ENCODE assay signal across 9 mouse cellular contexts in genomic region chr12:41111456-41111855, GRCm38 (mm10).
DNase-seq lines count a peak whose midpoint lies in the region; ATAC-seq and TF ChIP-seq lines count a peak whose summit lies in the region.
"Had no signal": no experiment of that assay in that cellular context is flagged by ENCODE, and none has a peak within 500 bp of the region (broad histone marks: within the 10 kb centered on the region; RNA-seq: fewer than 3 reads in every experiment).

No protein-coding gene starts in this region.

- H3K27ac ChIP-seq in embryonic facial prominence, embryonic 11.5 days (replicated peaks; ENCODE audit: low read depth, low read length) = no peak overlapping the region
- H3K27ac ChIP-seq in embryonic facial prominence, embryonic 10.5 days (replicated peaks) = no peak overlapping the region
- H3K27ac ChIP-seq in lung, postnatal 0 days (ENCODE audit: low read length) = no peak overlapping the region
- no peak overlapping the region for H3K27ac ChIP-seq in stomach, embryonic 15.5 days
- H3K27ac ChIP-seq: embryonic facial prominence, embryonic 15.5 days had no signal

- no peaks in the 10 kb centered on the region for H3K36me3 ChIP-seq in embryonic facial prominence, embryonic 11.5 days (replicated peaks; ENCODE audit: control insufficient read depth, insufficient read depth, low read depth, low read length)
- no peaks in the 10 kb centered on the region for H3K36me3 ChIP-seq in embryonic facial prominence, embryonic 10.5 days (replicated peaks)
- H3K36me3 ChIP-seq in lung, postnatal 0 days (ENCODE audit: insufficient read depth, low read length) = no peaks in the 10 kb centered on the region
- H3K36me3 ChIP-seq in stomach, embryonic 15.5 days = no peaks in the 10 kb centered on the region
- H3K36me3 ChIP-seq: embryonic facial prominence, embryonic 15.5 days had no signal

- no peak for ATAC-seq in embryonic facial prominence, embryonic 11.5 days (replicated peaks; ENCODE audit: insufficient number of reproducible peaks, low FRiP score, low TSS enrichment, low read depth)
- ATAC-seq in lung, postnatal 0 days = no peak
- peak; percentile 71; the same call in 1 of the 2 replicates for ATAC-seq in stomach, embryonic 15.5 days (ENCODE audit: insufficient read depth, low FRiP score, low read depth)

- peak; percentile 60 for TF ChIP-seq CTCF in lung, postnatal 0 days (IDR thresholded peaks at IDR 0.05)

- peak; percentile 51 for DNase-seq in embryonic facial prominence, embryonic 11.5 days (ENCODE audit: low spot score)
- DNase-seq in embryonic facial prominence, embryonic 10.5 days (ENCODE audit: low spot score) = no peak
- peak; percentile 40 for DNase-seq in lung, postnatal 0 days (ENCODE audit: low spot score)
- no peak for DNase-seq in lung, postnatal 4 days
- peak; percentile 10 for DNase-seq in cerebellum, adult 11-12 months
- DNase-seq in layer of hippocampus, postnatal 10 days (ENCODE audit: low spot score in 2 of 2) = peak; percentile 13 to 23
- DNase-seq in ovary, postnatal 36 days (ENCODE audit: low spot score) = no peak

- H3K9ac ChIP-seq in embryonic facial prominence, embryonic 11.5 days (replicated peaks; ENCODE audit: low read length) = no peak overlapping the region
- H3K9ac ChIP-seq in lung, postnatal 0 days (replicated peaks; ENCODE audit: low read depth) = no peak overlapping the region
- H3K9ac ChIP-seq in stomach, embryonic 15.5 days = no peak overlapping the region
- H3K9ac ChIP-seq: embryonic facial prominence, embryonic 15.5 days had no signal

- H3K4me3 ChIP-seq in embryonic facial prominence, embryonic 11.5 days (ENCODE audit: low read depth, low read length) = no peak overlapping the region
- no peak overlapping the region for H3K4me3 ChIP-seq in embryonic facial prominence, embryonic 10.5 days
- no peak overlapping the region for H3K4me3 ChIP-seq in lung, postnatal 0 days (ENCODE audit: low read depth, low read length)
- H3K4me3 ChIP-seq in stomach, embryonic 15.5 days (replicated peaks) = no peak overlapping the region
- H3K4me3 ChIP-seq: embryonic facial prominence, embryonic 15.5 days had no signal

- H3K9me3 ChIP-seq in embryonic facial prominence, embryonic 11.5 days (replicated peaks; ENCODE audit: control insufficient read depth, low read length) = no peaks in the 10 kb centered on the region
- H3K9me3 ChIP-seq in embryonic facial prominence, embryonic 10.5 days = no peaks in the 10 kb centered on the region
- H3K9me3 ChIP-seq in lung, postnatal 0 days (ENCODE audit: low read length) = no peaks in the 10 kb centered on the region
- no peaks in the 10 kb centered on the region for H3K9me3 ChIP-seq in stomach, embryonic 15.5 days
- H3K9me3 ChIP-seq: embryonic facial prominence, embryonic 15.5 days had no signal

- WGBS in embryonic facial prominence, embryonic 11.5 days = 49% methylated on average over 1 of the region's 1 CpGs
- WGBS in embryonic facial prominence, embryonic 10.5 days = 27% methylated on average over 1 of the region's 1 CpGs
- WGBS in lung, postnatal 0 days = 31% methylated on average over 1 of the region's 1 CpGs
- 20% methylated on average over 1 of the region's 1 CpGs for WGBS in stomach, embryonic 15.5 days

- H3K4me1 ChIP-seq in embryonic facial prominence, embryonic 11.5 days (ENCODE audit: control insufficient read depth, insufficient read depth, low read length) = no peaks in the 10 kb centered on the region
- H3K4me1 ChIP-seq in embryonic facial prominence, embryonic 10.5 days = no peaks in the 10 kb centered on the region
- no peaks in the 10 kb centered on the region for H3K4me1 ChIP-seq in lung, postnatal 0 days (ENCODE audit: insufficient read depth, low read depth, low read length)
- no peaks in the 10 kb centered on the region for H3K4me1 ChIP-seq in stomach, embryonic 15.5 days
- H3K4me1 ChIP-seq: embryonic facial prominence, embryonic 15.5 days had no signal

- no peak for TF ChIP-seq EP300 in lung, postnatal 0 days (IDR thresholded peaks at IDR 0.05)

- H3K27me3 ChIP-seq in embryonic facial prominence, embryonic 11.5 days (ENCODE audit: control insufficient read depth, insufficient read depth, low read length) = no peaks in the 10 kb centered on the region
- no peaks in the 10 kb centered on the region for H3K27me3 ChIP-seq in embryonic facial prominence, embryonic 10.5 days (replicated peaks; ENCODE audit: low read depth, poor library complexity, severe bottlenecking)
- no peaks in the 10 kb centered on the region for H3K27me3 ChIP-seq in lung, postnatal 0 days (replicated peaks; ENCODE audit: insufficient read depth, low read length)
- H3K27me3 ChIP-seq in stomach, embryonic 15.5 days (replicated peaks) = no peaks in the 10 kb centered on the region
- H3K27me3 ChIP-seq: embryonic facial prominence, embryonic 15.5 days had no signal

- H3K4me2 ChIP-seq in embryonic facial prominence, embryonic 11.5 days (ENCODE audit: low read depth, low read length) = no peak overlapping the region
- no peak overlapping the region for H3K4me2 ChIP-seq in lung, postnatal 0 days (replicated peaks; ENCODE audit: low read depth, low read length)
- no peak overlapping the region for H3K4me2 ChIP-seq in stomach, embryonic 15.5 days
- H3K4me2 ChIP-seq: embryonic facial prominence, embryonic 15.5 days had no signal

Comparison
In these comparisons a context has a peak if more than half of its experiments do, and no peak if none do; other contexts are left out.
1. DNase-seq: peak in embryonic facial prominence, embryonic 11.5 days (single experiment), lung, postnatal 0 days (single experiment), cerebellum, adult 11-12 months (single experiment) and layer of hippocampus, postnatal 10 days (2 of 2); none in embryonic facial prominence, embryonic 10.5 days (single experiment), lung, postnatal 4 days (0 of 2) and ovary, postnatal 36 days (single experiment).